Mouse (Mus musculus): ENCODE measurements around the gene Themis2.

- TF ChIP-seq HCFC1 (IDR thresholded peaks at IDR 0.05; ENCODE audit: low read depth, low read length) (no peak), JUND (conservative IDR thresholded peaks at IDR 0.05; ENCODE audit: low read depth, low read length) (no peak), CTCF (conservative IDR thresholded peaks at IDR 0.05 in 1 of 2, IDR thresholded peaks at IDR 0.05 in 1 of 2; ENCODE audit: low read depth in 2 of 2, low read length in 2 of 2) (no peak), EP300 (IDR thresholded peaks at IDR 0.05; ENCODE audit: low read length) (no peak), MAFK (IDR thresholded peaks at IDR 0.05; ENCODE audit: insufficient replicate concordance, low read length) (no peak), SMC3 (IDR thresholded peaks at IDR 0.05; ENCODE audit: low read depth, low read length) (no peak), IRF4 (IDR thresholded peaks at IDR 0.05; ENCODE audit: low read depth, low read length) (no peak), USF1 (IDR thresholded peaks at IDR 0.05; ENCODE audit: low read depth, low read length) (no peak), RAD21 (IDR thresholded peaks at IDR 0.05; ENCODE audit: low read depth, low read length) (no peak), MYC (IDR thresholded peaks at IDR 0.05; ENCODE audit: low read depth, low read length) (no peak), POLR2A (IDR thresholded peaks at IDR 0.05; ENCODE audit: low read depth, low read length) (no peak)
Observed at GRCm38 (mm10) chr4:132806620-132807191, 10.5 kb upstream of the Themis2 start.

All from CH12.LX (cell line).